Mouse (Mus musculus): ENCODE results near the gene Acadsb.
A peak's percentile ranks its signal among the peaks of the same experiment; 100 is the strongest.

- TF ChIP-seq CTCF (IDR thresholded peaks at IDR 0.05; ENCODE audit: extremely low read depth, insufficient read length, insufficient replicate concordance, low read depth, low read length) (no peak), POLR2A (IDR thresholded peaks at IDR 0.05; ENCODE audit: low read depth, low read length) (peak; percentile 55)
Measured at GRCm38 (mm10) chr7:131362615-131363300, 47.6 kb upstream of the Acadsb start, which contains the start of gene 2310057M21Rik.

Data from small intestine, adult 2 months (tissue).